Mouse (Mus musculus) spleen, adult 2 months (tissue): ENCODE data around the gene Inpp5f.

ENCODE experiments used
- CTCF ChIP-seq: fragments of 200-500 bp; IDR thresholded peaks from 2 replicates; pipeline ENCODE4 v1.5.1; 2011; ENCODE audit warnings: mild to moderate bottlenecking, inconsistent platforms; ENCODE audit not compliant: insufficient read depth, insufficient read length, insufficient replicate concordance; ENCODE audit errors: extremely low read depth
- POLR2A ChIP-seq: fragments of 200-500 bp; IDR thresholded peaks from 2 replicates; pipeline ENCODE4 v1.6.1; 2011; ENCODE audit warnings: low read depth, low read length, inconsistent platforms

DNA sequence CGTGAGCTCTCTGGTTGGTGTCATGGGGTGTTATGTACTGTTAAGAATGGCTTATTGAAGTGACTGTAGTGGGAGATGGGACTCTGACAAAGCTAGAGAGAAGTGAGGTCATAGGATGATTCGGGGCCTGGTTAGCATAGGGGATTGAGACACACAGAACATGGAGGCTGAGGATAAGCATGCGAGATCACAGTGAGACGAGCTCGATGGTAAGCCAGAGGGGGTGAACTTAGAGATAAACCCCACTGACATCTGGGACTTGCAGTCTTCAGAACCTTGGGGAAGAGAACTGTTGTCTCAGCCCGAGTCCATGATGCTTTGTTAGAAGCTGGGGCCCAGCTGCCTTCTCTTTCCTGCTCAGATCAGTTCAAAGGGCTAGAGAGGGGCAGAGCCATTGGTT, 30.8 kb upstream of the Inpp5f start:
- no peak for TF ChIP-seq CTCF
- no peak for TF ChIP-seq POLR2A
